Mouse (Mus musculus) thymus, postnatal 36 days (tissue): Measurements from ENCODE around the gene Gm38392.

Source experiments
- DNase-seq, 2 experiments: peaks; one replicate each; pipeline ENCODE4 v3.0.0; 2022; ENCODE audit warnings: mixed read lengths in 2 of 2

The Gm38392 gene

GRCm38 (mm10) chr3:88214197-88214938 lies 72.6 kb downstream of the Gm38392 start:
- no peak for DNase-seq

- no peak for DNase-seq
Observed at GRCm38 (mm10) chr3:88213019-88213418, 74.0 kb downstream of the Gm38392 start.

- no peak for DNase-seq
Observed at GRCm38 (mm10) chr3:88212356-88212755, 74.7 kb downstream of the Gm38392 start.

- no peak for DNase-seq
Observed at GRCm38 (mm10) chr3:88210918-88211317, 76.1 kb downstream of the Gm38392 start.

DNA sequence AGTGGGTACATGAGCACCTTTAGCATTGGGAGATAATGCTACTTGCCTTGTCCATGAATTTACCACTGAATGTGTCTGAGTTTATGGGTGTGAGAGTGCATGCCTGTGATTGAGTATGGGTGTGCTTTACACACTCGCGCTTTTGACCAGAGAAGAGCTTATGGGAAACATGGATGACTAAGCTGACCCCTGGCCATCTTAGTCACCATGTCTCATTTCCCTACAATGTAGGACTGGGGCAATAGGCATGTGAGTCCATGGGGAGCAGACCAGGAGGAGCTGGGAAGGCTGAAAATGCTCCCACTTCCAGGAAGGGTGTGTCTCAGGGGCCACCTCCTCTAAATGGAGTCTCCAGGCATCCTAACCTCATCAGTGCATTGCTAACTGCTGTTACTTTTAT lies 76.9 kb downstream of the Gm38392 start:
- no peak for DNase-seq

DNA sequence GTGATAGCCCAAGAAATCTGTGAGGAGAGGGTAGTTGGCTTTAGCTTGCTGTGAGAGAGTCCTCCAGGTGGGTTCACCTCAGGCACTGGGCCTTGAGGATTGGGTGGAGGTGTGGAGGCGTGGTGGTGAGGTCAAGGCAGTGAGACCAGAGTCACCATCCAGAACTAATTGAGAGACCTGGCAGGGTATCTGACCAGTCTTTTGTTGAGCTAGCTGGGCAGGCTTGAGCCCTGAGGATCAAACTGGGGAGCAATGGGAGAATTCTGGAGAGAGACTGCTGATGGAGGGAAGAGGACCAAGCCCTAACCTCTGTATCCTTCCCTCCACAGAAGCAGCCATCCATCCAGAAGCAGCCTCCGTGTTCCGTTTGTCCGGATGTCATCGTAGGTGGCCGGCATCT lies 77.7 kb downstream of the Gm38392 start:
- DNase-seq = no peak

GRCm38 (mm10) chr3:88208226-88208720 lies 78.7 kb downstream of the Gm38392 start:
- no peak for DNase-seq

DNA sequence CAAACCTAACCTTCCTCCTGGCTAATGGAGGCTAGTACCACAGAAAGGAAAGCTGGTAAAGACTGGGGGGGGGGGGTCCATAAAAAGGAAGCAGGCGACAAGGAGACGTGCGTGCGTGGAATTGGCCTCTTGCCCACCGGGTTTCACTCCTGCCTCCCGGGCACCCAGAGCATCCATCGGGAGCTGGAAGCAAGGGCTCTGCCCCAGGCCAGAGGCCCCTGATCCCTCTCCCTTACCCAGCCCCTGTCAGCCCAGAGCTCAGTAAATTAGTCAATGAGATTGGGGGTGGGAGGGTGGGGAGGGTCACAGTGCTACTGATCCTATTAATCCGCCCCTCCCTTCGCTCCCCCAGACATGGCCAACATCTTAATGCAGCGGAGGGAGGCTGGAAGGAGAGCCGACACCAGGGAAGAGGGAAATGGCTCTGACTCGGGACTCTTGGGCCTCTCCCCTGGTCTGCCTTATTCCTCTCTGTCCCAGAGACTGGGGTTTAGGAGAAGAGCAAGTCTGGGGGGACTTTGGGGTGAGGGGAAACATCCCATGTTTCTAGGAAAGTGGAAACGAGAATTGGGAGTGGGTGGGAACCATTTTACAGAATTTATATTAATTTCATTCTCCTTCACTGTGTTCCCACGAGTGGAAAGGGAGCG lies 79.4 kb downstream of the Gm38392 start:
- DNase-seq = no peak

DNA sequence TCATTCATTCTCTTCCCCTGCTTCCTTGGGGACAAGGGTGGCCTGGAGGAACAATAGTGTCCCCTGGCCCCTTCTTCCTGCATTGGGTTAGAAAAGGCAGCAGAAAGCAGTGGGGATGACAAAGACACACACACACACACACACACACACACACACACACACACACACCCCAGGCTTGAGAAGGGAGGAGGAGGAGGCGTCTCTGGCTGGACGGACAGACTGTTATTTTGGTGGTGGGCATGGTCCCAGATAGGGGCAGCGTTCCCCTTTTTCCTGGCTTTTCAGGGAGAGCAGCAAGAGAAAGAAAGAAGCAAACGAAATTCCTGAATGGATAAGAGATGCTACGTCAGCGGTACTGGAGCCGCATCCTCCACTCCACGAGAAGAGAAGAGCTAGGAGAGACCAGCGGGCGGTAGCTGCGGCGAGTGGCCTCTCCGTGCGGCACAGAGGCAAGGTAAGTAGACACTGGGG lies 80.1 kb downstream of the Gm38392 start:
- DNase-seq = no peak

DNA sequence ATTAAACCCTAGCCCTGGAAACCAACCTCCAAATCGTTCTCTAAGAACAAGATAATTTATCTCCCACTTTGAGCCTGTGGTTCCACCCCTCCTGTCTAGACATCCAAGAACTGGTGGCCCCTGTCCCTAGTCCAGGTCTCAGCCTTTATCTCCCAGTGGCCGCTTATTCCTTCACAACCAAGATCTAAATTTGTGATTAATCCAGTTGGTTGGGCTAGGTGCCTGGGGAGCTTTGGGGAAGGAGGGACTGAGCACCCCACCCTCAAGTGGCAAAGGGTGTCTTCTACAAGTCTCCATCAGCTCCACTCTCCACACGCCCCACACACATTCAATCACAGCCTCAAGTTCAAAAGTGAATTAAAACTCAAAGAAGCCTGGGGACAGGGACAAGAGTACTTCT lies 80.5 kb downstream of the Gm38392 start:
- DNase-seq = no peak

DNA sequence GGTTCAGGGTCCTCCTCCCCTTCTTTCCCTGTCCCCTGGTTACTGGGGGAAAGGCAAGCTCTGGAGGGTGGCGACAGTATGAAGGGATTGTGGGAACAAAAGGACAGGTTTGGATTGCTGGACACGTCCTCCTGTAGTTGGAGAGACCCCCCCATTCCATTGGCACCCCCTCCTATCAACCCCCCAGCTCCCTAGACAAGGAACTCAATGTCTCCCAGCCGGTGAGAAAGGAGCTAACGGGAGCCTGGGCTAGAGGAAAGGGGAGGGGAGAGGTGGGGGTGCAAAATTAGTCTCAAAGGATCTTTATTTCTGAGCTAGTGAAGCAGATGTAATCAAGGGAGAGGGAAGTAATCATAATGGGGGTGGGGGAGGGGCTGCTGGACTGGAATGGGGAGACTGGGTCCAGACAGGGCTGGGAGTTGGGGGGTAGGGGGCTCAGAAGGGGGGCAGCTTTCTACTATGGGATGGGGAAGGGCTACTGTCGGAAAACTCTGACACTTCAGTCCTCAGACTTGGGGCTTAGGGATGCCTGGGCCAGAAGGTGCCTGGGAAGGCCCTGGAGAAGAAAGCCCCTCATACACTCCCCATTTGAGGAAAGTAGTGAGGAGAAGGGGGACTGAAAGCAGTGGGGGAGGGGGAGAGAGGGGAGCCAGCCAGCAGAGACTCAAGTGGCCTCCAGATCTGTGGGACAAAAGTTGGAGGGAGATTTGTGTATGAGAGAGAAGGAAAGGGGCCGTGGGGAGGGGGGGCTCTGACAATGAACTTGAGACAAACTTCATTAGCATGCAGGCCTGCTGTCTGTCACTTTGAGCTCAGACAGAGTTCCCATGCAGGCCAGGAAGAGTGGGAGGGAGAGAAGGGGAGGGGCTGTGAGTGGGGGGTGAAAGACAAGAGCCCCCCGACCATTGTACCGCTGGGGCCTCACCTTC lies 81.2 kb downstream of the Gm38392 start:
- no peak for DNase-seq

- no peak for DNase-seq
Observed at GRCm38 (mm10) chr3:88205176-88205562, 81.8 kb downstream of the Gm38392 start.

- DNase-seq = no peak
Observed at GRCm38 (mm10) chr3:88204751-88205150, 82.3 kb downstream of the Gm38392 start.

GRCm38 (mm10) chr3:88203999-88204700 lies 82.9 kb downstream of the Gm38392 start:
- DNase-seq = no peak

GRCm38 (mm10) chr3:88203456-88203855 lies 83.6 kb downstream of the Gm38392 start:
- DNase-seq = no peak

- no peak for DNase-seq
Observed at GRCm38 (mm10) chr3:88202986-88203385, 84.0 kb downstream of the Gm38392 start.

DNA sequence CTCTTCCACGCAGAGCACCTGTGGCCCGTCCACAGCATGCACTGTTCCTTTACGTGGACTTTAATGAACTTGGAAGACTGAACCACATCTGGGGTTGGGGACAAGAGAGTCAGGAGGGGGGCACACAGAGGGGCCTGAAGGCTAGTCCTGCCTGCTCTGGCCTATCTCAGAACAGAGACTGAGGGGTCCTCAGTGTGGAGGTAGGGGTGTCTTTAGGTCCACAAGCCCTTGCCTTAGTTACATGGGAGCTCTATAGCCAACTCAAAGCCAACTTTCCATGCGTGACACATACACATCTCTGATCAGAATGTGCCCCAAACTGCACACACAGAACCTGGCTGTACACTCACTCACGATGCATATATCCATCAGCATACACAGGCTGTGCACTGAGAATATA lies 85.4 kb downstream of the Gm38392 start:
- no peak for DNase-seq

GRCm38 (mm10) chr3:88200972-88201330 lies 86.1 kb downstream of the Gm38392 start:
- peak; percentile 29 to 45 for DNase-seq

GRCm38 (mm10) chr3:88200161-88200971 lies 86.6 kb downstream of the Gm38392 start:
- no peak for DNase-seq

DNA sequence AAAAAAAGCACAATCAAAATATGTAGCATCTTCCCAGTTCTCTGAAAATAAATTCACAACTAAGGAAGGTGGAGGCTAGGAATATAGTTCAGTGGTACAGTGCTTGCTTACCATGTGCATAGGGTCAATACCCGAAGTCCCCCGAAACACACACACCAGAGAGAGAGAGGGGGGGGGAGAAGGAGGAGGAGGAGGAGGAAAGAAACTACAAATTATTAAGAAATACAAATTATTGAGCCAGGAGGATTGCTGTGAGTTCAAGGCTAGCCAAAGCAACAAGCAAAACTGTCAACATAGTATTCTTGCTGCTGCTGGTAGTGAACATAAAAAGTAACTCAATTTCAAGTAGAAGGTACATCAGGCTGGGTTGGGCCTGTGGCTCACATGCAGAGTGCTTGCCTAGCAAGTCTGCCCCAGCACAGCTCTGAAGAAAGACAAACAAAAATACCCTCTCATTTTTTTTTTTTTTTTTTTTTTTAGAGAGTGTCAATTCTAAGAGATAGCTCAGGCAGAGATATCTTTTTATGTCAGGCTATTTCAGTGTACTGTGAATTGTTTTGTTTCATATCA lies 87.4 kb downstream of the Gm38392 start:
- DNase-seq = no peak

DNA sequence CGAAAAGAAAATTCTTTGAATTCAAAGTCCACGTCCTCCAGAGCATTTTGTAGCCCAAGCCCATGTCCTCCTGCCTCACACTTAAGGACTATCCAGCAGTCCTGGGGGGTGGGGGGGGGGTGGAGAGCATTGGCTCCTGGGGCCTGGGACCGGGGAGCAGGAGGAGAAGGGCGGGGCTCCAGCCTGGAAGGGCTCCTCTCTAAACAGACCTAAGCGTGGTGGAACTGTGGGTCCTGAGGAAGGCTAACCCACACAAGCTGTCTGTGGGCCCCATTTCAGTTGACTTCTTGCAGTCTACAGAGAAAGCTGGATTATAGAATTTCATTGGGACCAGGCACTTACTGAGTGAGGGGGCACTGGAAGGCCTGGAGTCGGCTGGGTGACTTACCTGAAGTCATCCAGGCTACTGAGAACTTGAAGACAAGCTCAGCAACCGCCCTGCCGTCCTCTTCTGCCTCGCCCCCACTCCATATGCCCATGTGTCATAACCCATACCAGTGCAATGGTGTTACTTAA lies 88.4 kb downstream of the Gm38392 start:
- no peak for DNase-seq
